Mouse (Mus musculus) lung, adult 2 months (tissue): ENCODE results near the gene Pla2g15.

Source experiments
- CTCF ChIP-seq: fragments of 200-500 bp; IDR thresholded peaks from 2 replicates; pipeline ENCODE4 v1.5.1; 2011; ENCODE audit warnings: mild to moderate bottlenecking, low read length, control low read depth; ENCODE audit not compliant: insufficient read depth
- POLR2A ChIP-seq: fragments of 200-500 bp; IDR thresholded peaks from 2 replicates; pipeline ENCODE4 v1.6.1; 2011; ENCODE audit warnings: low read depth, mild to moderate bottlenecking, control low read depth, low read length, borderline replicate concordance; ENCODE audit errors: extremely low read depth

GRCm38 (mm10) chr8:106169017-106169933 is 19.1 kb downstream of the Pla2g15 start:
- TF ChIP-seq CTCF (no peak), POLR2A (no peak; the same call in 1 of the 2 replicates)
